ENCODE assay signal across 10 mouse cellular contexts in the genomic region with DNA sequence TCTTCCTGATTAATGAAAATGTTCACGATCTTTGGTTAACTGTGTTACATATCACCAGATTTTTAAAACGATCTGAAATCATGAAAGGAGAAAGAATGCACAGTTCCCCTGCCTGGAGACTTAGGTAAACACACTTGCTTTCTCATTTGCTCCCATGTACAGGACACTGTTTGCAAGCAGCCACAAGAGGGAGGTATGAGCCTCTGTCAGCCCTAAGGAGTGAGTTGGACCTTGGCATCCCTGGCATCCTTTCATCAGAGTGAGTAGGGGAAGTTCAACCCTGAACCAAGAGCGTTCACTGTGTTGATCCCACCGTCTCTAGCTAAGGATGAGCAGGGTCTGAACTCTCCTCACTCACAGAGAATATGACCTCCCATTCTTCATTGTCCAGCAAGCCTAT. TPM values are rescaled to one million over a fixed set of nuclear protein-coding genes. Genes with fewer than 3 reads are reported as not detected.
DNase-seq lines count a peak whose midpoint lies in the region; ATAC-seq lines count a peak whose summit lies in the region.
"Had no signal": no experiment of that assay in that cellular context is flagged by ENCODE, and none has a peak within 500 bp of the region (broad histone marks: within the 10 kb centered on the region; RNA-seq: fewer than 3 reads in every experiment).

No protein-coding gene starts in this region.

- peaks cover 9% of the 10 kb centered on the region; the same call in 1 of the 2 replicates for H3K4me1 ChIP-seq in midbrain, embryonic 14.5 days (ENCODE audit: control insufficient read depth, insufficient read depth, low read length)
- H3K4me1 ChIP-seq in midbrain, embryonic 10.5 days, result peaks cover 3% of the 10 kb centered on the region

- no peak overlapping the region for H3K27ac ChIP-seq in midbrain, embryonic 14.5 days (replicated peaks; ENCODE audit: low read depth, low read length)
- H3K27ac ChIP-seq in midbrain, embryonic 10.5 days (replicated peaks), result no peak overlapping the region
- H3K27ac ChIP-seq: macrophage had no signal

- no peak overlapping the region for H3K9ac ChIP-seq in midbrain, embryonic 14.5 days (replicated peaks; ENCODE audit: low read length)

- 80% methylated on average over 4 of the region's 4 CpGs for WGBS in midbrain, embryonic 14.5 days
- WGBS in midbrain, embryonic 10.5 days, result 77% methylated on average over 4 of the region's 4 CpGs

- peak; percentile 28 to 37 for DNase-seq in cerebellum, postnatal 14 days
- no peak for DNase-seq in cerebellum, postnatal 4 days (ENCODE audit: low spot score in 2 of 2)
- DNase-seq in midbrain, embryonic 14.5 days, result peak; percentile 47
- no peak for DNase-seq in midbrain, embryonic 10.5 days (ENCODE audit: low spot score)
- DNase-seq in induced T-regulatory cell, adult 2 months (ENCODE audit: low read depth), result peak; percentile 3
- peak; percentile 66 for DNase-seq in lung, postnatal 36 days
- DNase-seq in thymus, postnatal 4 days, result no peak

- H3K36me3 ChIP-seq in midbrain, embryonic 14.5 days (ENCODE audit: control insufficient read depth, insufficient read depth, low read length), result no peaks in the 10 kb centered on the region
- H3K36me3 ChIP-seq in midbrain, embryonic 10.5 days, result no peaks in the 10 kb centered on the region

- H3K27me3 ChIP-seq in midbrain, embryonic 14.5 days (ENCODE audit: control insufficient read depth, insufficient read depth, low read length), result no peaks in the 10 kb centered on the region
- no peaks in the 10 kb centered on the region for H3K27me3 ChIP-seq in midbrain, embryonic 10.5 days (ENCODE audit: low read depth, poor library complexity, severe bottlenecking)

- H3K9me3 ChIP-seq in midbrain, embryonic 14.5 days (ENCODE audit: control insufficient read depth, low read length), result no peaks in the 10 kb centered on the region
- no peaks in the 10 kb centered on the region for H3K9me3 ChIP-seq in midbrain, embryonic 10.5 days (replicated peaks)

- no peak overlapping the region for H3K4me3 ChIP-seq in midbrain, embryonic 14.5 days (replicated peaks; ENCODE audit: low read depth, low read length)
- H3K4me3 ChIP-seq in midbrain, embryonic 10.5 days, result no peak overlapping the region

- no peak for ATAC-seq in midbrain, embryonic 14.5 days (ENCODE audit: low FRiP score, low TSS enrichment)
- no peak for ATAC-seq in monocyte, adult 5-6 weeks (replicated peaks; ENCODE audit: insufficient number of reproducible peaks, low FRiP score, low TSS enrichment, poor library complexity, severe bottlenecking)

- no peak overlapping the region for H3K4me2 ChIP-seq in midbrain, embryonic 14.5 days (ENCODE audit: low read length)

RNA-seq across cellular contexts. Expression of a gene that starts 18.0 kb away (rescaled TPM):
- polyA plus RNA-seq in midbrain, embryonic 14.5 days (2014; fragmentation: Nextera tagmentation; extraction: Ambion mirVana), result 118 and 147 TPM in 2 replicates
- polyA plus RNA-seq in midbrain, embryonic 10.5 days (2016; fragmentation: Nextera tagmentation; extraction: Ambion mirVana), result 30.0 and 42.1 TPM in 2 replicates
- total RNA-seq in monocyte, adult 5-6 weeks (2017), result not detected in 3 replicates
- polyA plus RNA-seq: macrophage had no signal

RNA-seq across cellular contexts. Expression of a gene that starts 39.0 kb away (rescaled TPM):
- not detected in 2 replicates for polyA plus RNA-seq in midbrain, embryonic 14.5 days (2014; fragmentation: Nextera tagmentation; extraction: Ambion mirVana)
- polyA plus RNA-seq in midbrain, embryonic 10.5 days (2016; fragmentation: Nextera tagmentation; extraction: Ambion mirVana), result not detected in 2 replicates
- total RNA-seq in monocyte, adult 5-6 weeks (2017), result not detected in 3 replicates
- total RNA-seq: ES-E14 had no signal
- polyA plus RNA-seq: macrophage had no signal

RNA-seq across cellular contexts. Expression of a gene that starts 54.1 kb away (rescaled TPM):
- not detected in 2 replicates for polyA plus RNA-seq in midbrain, embryonic 14.5 days (2014; fragmentation: Nextera tagmentation; extraction: Ambion mirVana)
- polyA plus RNA-seq in midbrain, embryonic 10.5 days (2016; fragmentation: Nextera tagmentation; extraction: Ambion mirVana), result not detected in 2 replicates
- total RNA-seq in monocyte, adult 5-6 weeks (2017), result not detected in 3 replicates
- total RNA-seq: ES-E14 had no signal
- polyA plus RNA-seq: macrophage had no signal

Comparison
In these comparisons a context has a peak if more than half of its experiments do, and no peak if none do; other contexts are left out.
1. DNase-seq: peak in cerebellum, postnatal 14 days (2 of 2), midbrain, embryonic 14.5 days (single experiment), induced T-regulatory cell, adult 2 months (single experiment) and lung, postnatal 36 days (single experiment); none in cerebellum, postnatal 4 days (0 of 2), midbrain, embryonic 10.5 days (single experiment) and thymus, postnatal 4 days (single experiment).